Mouse (Mus musculus): ENCODE results near the gene Gpr83.
"Not testable (repeated sequence)": the region's sequence is repeated elsewhere in the genome, so short reads cannot be mapped to it uniquely, and the experiment has no call there.

- TF ChIP-seq GATA1, TAL1 (IDR thresholded peaks at IDR 0.05; ENCODE audit: low read length): not testable (repeated sequence)
Observed at GRCm38 (mm10) chr9:14876566-14876965, 16.6 kb downstream of the Gpr83 start.
